Comparison of ENCODE assay signal across 28 mouse cellular contexts in the genomic region with DNA sequence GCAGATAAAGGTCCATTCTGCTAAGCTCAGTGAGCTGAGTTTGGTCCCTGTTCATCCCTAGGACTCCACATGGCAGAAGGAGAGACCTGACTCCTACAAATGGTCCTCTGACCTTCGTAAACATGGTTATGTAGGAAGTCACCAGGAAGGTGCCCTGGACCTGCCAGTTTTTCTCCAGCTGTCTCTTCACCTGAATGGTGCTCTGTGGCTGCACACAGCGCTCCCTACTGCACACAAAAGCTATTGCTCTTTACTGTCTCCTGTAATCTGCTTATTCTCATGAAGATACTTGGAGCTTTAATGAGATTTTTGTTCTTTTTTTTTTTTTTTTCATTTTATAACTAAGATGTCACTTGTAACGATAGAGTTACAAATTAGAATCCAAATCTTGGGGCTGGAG. TPM values are rescaled to one million over a fixed set of nuclear protein-coding genes. Genes with fewer than 3 reads are reported as not detected.
DNase-seq lines count a peak whose midpoint lies in the region; ATAC-seq and TF ChIP-seq lines count a peak whose summit lies in the region.
"Had no signal": no experiment of that assay in that cellular context is flagged by ENCODE, and none has a peak within 500 bp of the region (broad histone marks: within the 10 kb centered on the region; RNA-seq: fewer than 3 reads in every experiment).

No protein-coding gene starts in this region.

- H3K27me3 ChIP-seq in liver, adult 2 months (ENCODE audit: control insufficient read depth, insufficient read depth, low read length): no peaks in the 10 kb centered on the region
- no peaks in the 10 kb centered on the region for H3K27me3 ChIP-seq in liver, embryonic 11.5 days (replicated peaks; ENCODE audit: control insufficient read depth, insufficient read depth, low read length)
- H3K27me3 ChIP-seq: embryonic facial prominence, embryonic 12.5 days; forebrain, embryonic 13.5 days; lung, embryonic 15.5 days; midbrain, embryonic 15.5 days had no signal

- peak; percentile 26; the same call in 1 of the 2 replicates for TF ChIP-seq CTCF in gastrocnemius, adult 2 months (IDR thresholded peaks at IDR 0.05)
- TF ChIP-seq CTCF in liver, adult 2 months (IDR thresholded peaks at IDR 0.05; ENCODE audit: low read depth, low read length): peak; percentile 43

- 48% methylated on average over 3 of the region's 3 CpGs for WGBS in liver, adult 2 months
- WGBS in liver, embryonic 11.5 days: 52% methylated on average over 3 of the region's 3 CpGs

- no peak for ATAC-seq in liver, embryonic 11.5 days (replicated peaks; ENCODE audit: low FRiP score)
- ATAC-seq: forebrain, embryonic 13.5 days; midbrain, embryonic 15.5 days had no signal

- no peaks in the 10 kb centered on the region for H3K4me1 ChIP-seq in liver, adult 2 months (ENCODE audit: control insufficient read depth, insufficient read depth, low read length)
- peaks cover 4% of the 10 kb centered on the region; the same call in 1 of the 2 replicates for H3K4me1 ChIP-seq in liver, embryonic 11.5 days (replicated peaks; ENCODE audit: control insufficient read depth, insufficient read depth, low read length)
- H3K4me1 ChIP-seq: midbrain, embryonic 15.5 days had no signal

- no peak for TF ChIP-seq POLR2A in liver, adult 2 months (IDR thresholded peaks at IDR 0.05; ENCODE audit: extremely low read depth, insufficient read depth, low read length)

- no peaks in the 10 kb centered on the region for H3K9me3 ChIP-seq in liver, embryonic 11.5 days (ENCODE audit: control insufficient read depth, low read length)
- H3K9me3 ChIP-seq: embryonic facial prominence, embryonic 12.5 days; forebrain, embryonic 13.5 days; hindbrain, embryonic 10.5 days; limb, embryonic 13.5 days; lung, embryonic 15.5 days; midbrain, embryonic 15.5 days had no signal

- H3K27ac ChIP-seq in gastrocnemius, adult 2 months: no peak overlapping the region
- H3K27ac ChIP-seq in liver, adult 2 months (replicated peaks; ENCODE audit: insufficient read depth, low read depth, low read length): no peak overlapping the region
- H3K27ac ChIP-seq in liver, embryonic 11.5 days (ENCODE audit: low read depth, low read length): no peak overlapping the region
- H3K27ac ChIP-seq: embryonic facial prominence, embryonic 12.5 days; forebrain, embryonic 13.5 days; heart, adult 2 months; hindbrain, embryonic 10.5 days; limb, embryonic 13.5 days; lung, embryonic 15.5 days; midbrain, embryonic 15.5 days had no signal

- H3K4me2 ChIP-seq in liver, embryonic 11.5 days: no peak overlapping the region
- H3K4me2 ChIP-seq: embryonic facial prominence, embryonic 12.5 days; forebrain, embryonic 13.5 days; limb, embryonic 13.5 days; lung, embryonic 15.5 days; midbrain, embryonic 15.5 days had no signal

- no peaks in the 10 kb centered on the region for H3K36me3 ChIP-seq in liver, adult 2 months (ENCODE audit: control insufficient read depth, insufficient read depth, low read length)
- no peaks in the 10 kb centered on the region for H3K36me3 ChIP-seq in liver, embryonic 11.5 days (ENCODE audit: control insufficient read depth, insufficient read depth, low read length)
- H3K36me3 ChIP-seq: embryonic facial prominence, embryonic 12.5 days; hindbrain, embryonic 10.5 days; limb, embryonic 13.5 days; lung, embryonic 15.5 days had no signal

- H3K9ac ChIP-seq in liver, adult 2 months (ENCODE audit: low read depth, low read length): no peak overlapping the region
- no peak overlapping the region for H3K9ac ChIP-seq in liver, embryonic 11.5 days (ENCODE audit: low read depth, low read length)
- H3K9ac ChIP-seq: embryonic facial prominence, embryonic 12.5 days; forebrain, embryonic 13.5 days; limb, embryonic 13.5 days; lung, embryonic 15.5 days; midbrain, embryonic 15.5 days had no signal

- no peak overlapping the region for H3K4me3 ChIP-seq in gastrocnemius, adult 2 months
- no peak overlapping the region for H3K4me3 ChIP-seq in liver, adult 2 months (ENCODE audit: insufficient read depth, low read depth, low read length)
- no peak overlapping the region for H3K4me3 ChIP-seq in liver, embryonic 11.5 days (ENCODE audit: low read depth, low read length)
- H3K4me3 ChIP-seq: embryonic facial prominence, embryonic 12.5 days; erythroblast, embryonic 14.5 days; forebrain, embryonic 13.5 days; heart, adult 2 months; hindbrain, embryonic 10.5 days; limb, embryonic 13.5 days; lung, embryonic 15.5 days; megakaryocyte, embryonic 14.5 days; midbrain, embryonic 15.5 days had no signal

- H3K79me2 ChIP-seq in liver, adult 2 months (ENCODE audit: control insufficient read depth, insufficient read depth, low read length): no peaks in the 10 kb centered on the region

- intact Hi-C loops in gastrocnemius, adult 2 months (cut with DNase I): loop anchor here (5.0 kb wide), 2 partner anchors 89 to 189 kb away; no protein-coding TSS in a partner anchor
- intact Hi-C loops in gastrocnemius, postnatal 14 days (cut with DNase I; ENCODE audit: low total_unique reads): loop anchor here (5.0 to 10.0 kb wide), 4 partner anchors 81 to 258 kb away; a partner anchor contains a TSS

- no peak for DNase-seq in gastrocnemius, adult 2 months
- DNase-seq in gastrocnemius, postnatal 14 days: no peak
- no peak for DNase-seq in liver, adult 2 months (ENCODE audit: extremely low read depth, low read depth, low spot score)
- DNase-seq in liver, embryonic 11.5 days (ENCODE audit: low spot score): no peak
- DNase-seq in A20 (ENCODE audit: low read depth, low spot score) (peak; percentile 11), ZHBTc4 (ENCODE audit: low read depth, low spot score) (peak; percentile 36)
- no peak for DNase-seq in adrenal gland, adult (ENCODE audit: inconsistent age in 2 of 2, low spot score in 1 of 2)
- DNase-seq in spleen, postnatal 10 days (ENCODE audit: low spot score in 2 of 2): no peak
- DNase-seq: adrenal gland, postnatal 36 days; B cell, adult 2 months; cerebellum, adult 18-20 months; gastrocnemius, postnatal 10 days; heart, adult 2 months; right cerebral cortex, postnatal 14 days had no signal

RNA-seq across cellular contexts. Expression of a gene that starts 18.7 kb away (rescaled TPM):
- total RNA-seq in gastrocnemius, adult 2 months (2021): 1 to 10 TPM; 8.4 to 9.3 TPM
- total RNA-seq in gastrocnemius, postnatal 14 days (2021): 1 to 10 TPM; 7.2 to 7.8 TPM
- 6.6 and 9.2 TPM in 2 replicates for total RNA-seq in liver, adult 2 months (2014; rRNA removed)
- polyA plus RNA-seq in liver, adult 2 months (2012; rRNA removed): 14.8 and 16.7 TPM in 2 replicates
- 6.5 and 8.5 TPM in 2 replicates for polyA plus RNA-seq in liver, embryonic 11.5 days (2014; fragmentation: Nextera tagmentation; extraction: Ambion mirVana)

RNA-seq across cellular contexts. Expression of a gene that starts 43.1 kb away (rescaled TPM):
- not detected for total RNA-seq in gastrocnemius, adult 2 months (2021)
- total RNA-seq in gastrocnemius, postnatal 14 days (2021): not detected
- not detected in 2 replicates for total RNA-seq in liver, adult 2 months (2014; rRNA removed)
- polyA plus RNA-seq in liver, adult 2 months (2012; rRNA removed): not detected in 2 replicates
- 0.23 TPM in 1 of 2 replicates, not detected in the other for polyA plus RNA-seq in liver, embryonic 11.5 days (2014; fragmentation: Nextera tagmentation; extraction: Ambion mirVana)
- total RNA-seq: adrenal gland, postnatal 36 days; gastrocnemius, postnatal 10 days; heart, adult 2 months; layer of hippocampus, postnatal 10 days; left cerebral cortex, postnatal 10 days; neutrophil, adult 5-6 weeks had no signal
- polyA plus RNA-seq: embryonic facial prominence, embryonic 12.5 days; erythroblast, embryonic 14.5 days; forebrain, embryonic 13.5 days; heart, adult 2 months; heart, embryonic 16.5 days; hindbrain, embryonic 10.5 days; limb, embryonic 13.5 days; lung, embryonic 15.5 days; midbrain, embryonic 15.5 days had no signal

RNA-seq across cellular contexts. Expression of a gene that starts 44.8 kb away (rescaled TPM):
- not detected for total RNA-seq in gastrocnemius, adult 2 months (2021)
- not detected for total RNA-seq in gastrocnemius, postnatal 14 days (2021)
- total RNA-seq in liver, adult 2 months (2014; rRNA removed): 0.07 TPM in 1 of 2 replicates, not detected in the other
- not detected in 2 replicates for polyA plus RNA-seq in liver, adult 2 months (2012; rRNA removed)
- polyA plus RNA-seq in liver, embryonic 11.5 days (2014; fragmentation: Nextera tagmentation; extraction: Ambion mirVana): not detected in 2 replicates
- total RNA-seq: heart, adult 2 months; neutrophil, adult 5-6 weeks had no signal
- polyA plus RNA-seq: erythroblast, embryonic 14.5 days; kidney, embryonic 14.5 days; spleen, adult 2 months had no signal

RNA-seq across cellular contexts. Expression of a gene that starts 52.9 kb away (rescaled TPM):
- total RNA-seq in gastrocnemius, adult 2 months (2021): 1 to 10 TPM; 6.1 to 7.2 TPM
- 1 to 10 TPM; 5.6 to 8.9 TPM for total RNA-seq in gastrocnemius, postnatal 14 days (2021)
- 1.6 and 3.3 TPM in 2 replicates for total RNA-seq in liver, adult 2 months (2014; rRNA removed)
- 5.0 and 5.5 TPM in 2 replicates for polyA plus RNA-seq in liver, adult 2 months (2012; rRNA removed)
- 16.2 and 17.8 TPM in 2 replicates for polyA plus RNA-seq in liver, embryonic 11.5 days (2014; fragmentation: Nextera tagmentation; extraction: Ambion mirVana)

Comparison
In these comparisons a context has a peak if more than half of its experiments do, and no peak if none do; other contexts are left out.
1. DNase-seq: peak in A20 (single experiment) and ZHBTc4 (single experiment); none in gastrocnemius, adult 2 months (single experiment), gastrocnemius, postnatal 14 days (single experiment), liver, adult 2 months (single experiment), liver, embryonic 11.5 days (single experiment), adrenal gland, adult (0 of 2) and spleen, postnatal 10 days (0 of 2).